Mouse (Mus musculus): ENCODE results near the gene Bmper.

Bmper gene

GRCm38 (mm10) chr9:23235368-23236002 is 12.6 kb downstream of the Bmper start:
- no peak for DNase-seq (ENCODE audit: low spot score in 2 of 2)

DNA sequence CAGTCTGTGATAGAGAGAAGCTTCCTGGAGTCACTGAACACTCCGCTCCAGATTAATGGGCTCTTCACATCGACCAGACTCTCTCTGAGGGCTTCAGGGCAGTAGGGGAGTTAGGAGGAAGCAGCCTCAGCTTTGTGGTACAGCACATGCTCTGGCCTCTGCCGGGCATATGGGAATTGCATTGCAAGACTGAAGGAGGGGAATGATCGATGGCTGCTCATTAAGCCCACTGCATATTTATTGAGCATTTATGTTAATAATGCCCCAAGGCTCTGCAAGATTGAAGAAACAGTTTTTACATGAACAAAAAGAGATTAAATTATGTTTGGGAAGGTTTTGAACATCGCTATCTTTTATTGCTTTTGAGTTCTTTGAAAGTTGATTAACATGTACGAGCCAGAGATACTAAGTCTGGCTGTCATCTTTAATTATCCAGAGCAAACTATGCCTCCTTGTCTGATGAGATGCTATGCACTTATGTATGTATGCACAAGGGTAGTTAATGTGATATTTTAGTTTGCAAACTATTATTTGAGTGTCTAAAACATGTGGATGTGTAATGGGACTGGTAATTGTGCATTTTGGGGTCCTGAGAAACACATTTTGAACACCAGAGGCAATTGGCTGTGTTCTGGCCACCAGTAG is 13.9 kb downstream of the Bmper start:
- DNase-seq (ENCODE audit: low spot score in 2 of 2), result no peak

DNA sequence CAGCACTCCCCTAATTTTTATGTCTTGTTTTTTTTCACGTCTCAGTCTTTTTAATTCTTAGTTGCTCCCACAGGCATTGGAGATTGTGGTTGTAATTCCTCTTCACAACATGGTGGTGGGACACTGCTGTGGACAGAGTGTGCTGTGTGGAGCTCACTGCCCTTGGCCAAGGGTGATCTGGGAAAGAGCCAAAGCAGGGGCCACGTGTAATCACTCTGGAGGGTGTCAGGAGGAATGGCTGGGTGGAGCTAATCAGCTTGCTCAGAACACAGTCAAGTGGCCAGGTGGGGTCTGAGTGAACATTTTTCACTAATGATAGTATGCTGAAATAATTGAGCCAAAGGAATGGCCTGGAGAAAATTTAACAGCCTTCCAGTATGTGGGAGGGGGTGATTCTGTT is 16.1 kb downstream of the Bmper start:
- no peak for DNase-seq (ENCODE audit: low spot score in 2 of 2)

DNA sequence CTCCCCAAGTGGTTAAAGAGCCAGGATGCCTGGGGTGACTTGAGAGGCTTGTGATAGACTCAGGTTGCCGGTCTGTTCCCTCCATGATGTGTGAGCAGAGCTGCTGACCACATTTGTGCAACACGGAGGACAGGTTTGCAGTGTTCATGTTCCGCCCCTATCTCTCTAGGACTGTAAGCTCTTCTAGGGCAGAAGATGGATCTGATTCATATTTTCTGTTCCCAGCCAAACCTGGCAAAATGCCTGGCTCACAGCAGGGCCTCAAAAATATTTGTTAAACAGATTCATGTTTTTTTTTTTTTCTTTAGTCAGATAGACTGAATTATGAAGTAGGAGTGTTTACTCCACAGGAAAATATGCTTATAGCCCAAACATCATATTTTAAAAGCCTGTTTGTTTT is 20.0 kb downstream of the Bmper start:
- no peak for DNase-seq (ENCODE audit: low spot score in 2 of 2)

GRCm38 (mm10) chr9:23243869-23244268 is 21.0 kb downstream of the Bmper start:
- DNase-seq (ENCODE audit: low spot score in 2 of 2), result no peak

GRCm38 (mm10) chr9:23246389-23246788 is 23.5 kb downstream of the Bmper start:
- no peak for DNase-seq (ENCODE audit: low spot score in 2 of 2)

DNA sequence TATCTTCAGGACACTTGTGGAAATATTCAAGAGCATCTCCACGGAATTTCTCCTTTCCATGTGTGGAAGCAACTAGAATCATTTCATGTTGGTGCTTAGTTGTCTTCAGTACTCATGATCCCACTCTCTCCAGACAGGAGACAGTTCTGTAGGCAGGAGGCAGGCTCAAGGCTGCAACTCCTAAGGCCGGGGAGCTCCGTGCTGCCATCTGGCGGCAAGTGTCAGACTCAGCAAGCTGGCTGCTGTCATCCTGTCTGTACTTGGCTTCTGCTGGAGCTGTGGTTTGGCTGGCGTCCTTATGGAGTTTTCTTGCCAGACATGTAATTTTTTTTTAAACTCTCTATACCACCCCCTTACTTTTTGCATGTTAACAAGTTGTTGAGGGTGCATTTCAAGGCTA is 27.1 kb downstream of the Bmper start:
- DNase-seq (ENCODE audit: low spot score in 2 of 2), result peak; percentile 60 to 62

GRCm38 (mm10) chr9:23251001-23251400 is 28.1 kb downstream of the Bmper start:
- DNase-seq (ENCODE audit: low spot score in 2 of 2), result no peak

- no peak for DNase-seq (ENCODE audit: low spot score in 2 of 2)
Observed at GRCm38 (mm10) chr9:23253624-23254023, 30.7 kb downstream of the Bmper start.

- no peak for DNase-seq (ENCODE audit: low spot score in 2 of 2)
Observed at GRCm38 (mm10) chr9:23254237-23255214, 31.6 kb downstream of the Bmper start.

GRCm38 (mm10) chr9:23255841-23256240 is 33.0 kb downstream of the Bmper start:
- DNase-seq (ENCODE audit: low spot score in 2 of 2), result no peak

GRCm38 (mm10) chr9:23256576-23256975 is 33.7 kb downstream of the Bmper start:
- DNase-seq (ENCODE audit: low spot score in 2 of 2), result no peak

- no peak for DNase-seq (ENCODE audit: low spot score in 2 of 2)
Observed at GRCm38 (mm10) chr9:23261834-23262233, 39.0 kb downstream of the Bmper start.

- no peak for DNase-seq (ENCODE audit: low spot score in 2 of 2)
Observed at GRCm38 (mm10) chr9:23262851-23263250, 40.0 kb downstream of the Bmper start.

DNA sequence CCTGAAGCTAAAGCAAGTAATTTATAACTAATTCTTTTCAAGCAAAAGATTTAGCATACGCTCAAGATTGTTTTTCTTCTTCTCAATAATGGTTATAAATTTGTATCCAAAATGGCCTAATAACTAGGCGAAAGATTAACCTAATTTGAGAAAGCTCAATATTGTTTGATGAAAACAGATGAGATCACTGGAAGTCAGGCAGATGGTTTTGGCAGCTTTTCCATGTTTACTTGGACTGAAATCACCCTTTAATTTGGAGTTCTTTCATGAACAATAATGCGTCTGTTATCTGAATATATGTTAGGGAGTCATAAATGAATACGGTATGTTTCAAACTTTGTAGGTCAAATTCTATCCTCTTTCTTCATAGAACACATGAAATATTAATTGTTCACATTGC is 41.6 kb downstream of the Bmper start:
- DNase-seq (ENCODE audit: low spot score in 2 of 2), result no peak

GRCm38 (mm10) chr9:23268609-23269008 is 45.7 kb downstream of the Bmper start:
- peak; percentile 33 to 74 for DNase-seq (ENCODE audit: low spot score in 2 of 2)

GRCm38 (mm10) chr9:23269087-23269486 is 46.2 kb downstream of the Bmper start:
- DNase-seq (ENCODE audit: low spot score in 2 of 2), result no peak

DNA sequence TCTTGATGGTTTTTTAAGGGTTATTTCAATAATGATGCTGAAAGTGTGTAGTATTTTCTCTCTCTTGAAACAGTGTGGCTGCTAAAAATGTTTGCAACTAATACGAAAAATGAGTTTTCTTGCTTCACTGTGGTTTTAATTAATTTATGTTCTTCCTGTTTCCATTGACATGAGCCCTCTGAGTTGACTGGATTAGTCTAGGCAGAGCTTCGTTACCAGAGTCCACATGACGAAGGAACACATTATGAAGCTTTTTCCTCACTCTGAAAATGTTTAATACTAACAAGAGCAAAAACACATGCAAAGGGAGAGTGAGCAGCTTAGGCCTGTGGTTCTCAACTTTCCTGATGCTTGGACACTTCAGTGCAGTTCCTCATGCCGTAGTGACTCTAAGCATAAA is 53.4 kb downstream of the Bmper start:
- no peak for DNase-seq (ENCODE audit: low spot score in 2 of 2)

GRCm38 (mm10) chr9:23284940-23285460 is 62.1 kb downstream of the Bmper start:
- no peak for DNase-seq (ENCODE audit: low spot score in 2 of 2)

DNA sequence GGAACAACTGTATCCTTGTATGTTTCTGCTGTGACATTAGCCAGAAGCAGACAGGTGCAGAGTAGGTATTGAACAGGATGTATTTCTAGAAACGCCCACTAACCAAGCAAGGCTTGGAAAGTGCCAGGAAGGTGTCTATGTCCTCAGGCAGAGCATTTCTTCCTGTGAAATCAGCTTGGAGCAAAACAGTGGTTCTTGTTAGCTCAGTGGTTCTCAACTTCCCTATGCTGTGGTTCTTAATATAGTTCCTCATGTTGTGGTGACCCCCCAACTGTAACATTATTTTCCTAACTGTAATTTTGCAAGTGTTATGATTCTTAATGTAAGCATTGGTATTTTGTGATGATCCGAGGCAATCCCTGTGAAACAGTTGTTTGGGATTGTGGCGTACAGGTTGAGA is 70.7 kb downstream of the Bmper start:
- DNase-seq (ENCODE audit: low spot score in 2 of 2), result no peak

- DNase-seq (ENCODE audit: low spot score in 2 of 2), result no peak
Observed at GRCm38 (mm10) chr9:23295569-23295968, 72.7 kb downstream of the Bmper start.

- DNase-seq (ENCODE audit: low spot score in 2 of 2), result no peak
Observed at GRCm38 (mm10) chr9:23297491-23298170, 74.8 kb downstream of the Bmper start.

Data from right cerebral cortex, postnatal 36 days (tissue).